Mouse (Mus musculus) neural tube, embryonic 13.5 days (tissue): ENCODE results near the gene Mboat1. TPM values are rescaled to one million over a fixed set of nuclear protein-coding genes. Genes with fewer than 3 reads are reported as not detected.
A peak's percentile ranks its signal among the peaks of the same experiment; 100 is the strongest.

Experiments
- ATAC-seq: fragments of 200-750 bp; cut with Nextera tagmentation; 2 replicates; pipeline ENCODE4 v1.8.0; 2017; ENCODE audit warnings: low read depth, mild to moderate bottlenecking, moderate TSS enrichment, moderate library complexity
- H3K27ac ChIP-seq: fragments of 300-500 bp; sonication (generic); replicated peaks from 2 replicates; pipeline ENCODE4 v1.5.1; 2015; ENCODE audit warnings: moderate library complexity, mild to moderate bottlenecking, inconsistent platforms
- H3K27me3 ChIP-seq: fragments of 300-500 bp; sonication (generic); 2 replicates; pipeline ENCODE4 v1.6.1; 2015; ENCODE audit warnings: mild to moderate bottlenecking, inconsistent platforms
- H3K36me3 ChIP-seq: fragments of 300-500 bp; sonication (generic); 2 replicates; pipeline ENCODE4 v1.6.1; 2015; ENCODE audit warnings: mild to moderate bottlenecking, inconsistent platforms
- H3K4me1 ChIP-seq: fragments of 300-500 bp; sonication (generic); replicated peaks from 2 replicates; pipeline ENCODE4 v1.6.1; 2015; ENCODE audit warnings: inconsistent platforms
- H3K4me2 ChIP-seq: fragments of 300-500 bp; sonication (generic); 2 replicates; pipeline ENCODE4 v1.6.1; 2015; ENCODE audit warnings: inconsistent platforms, mild to moderate bottlenecking, moderate library complexity
- H3K4me3 ChIP-seq: fragments of 300-500 bp; sonication (generic); 2 replicates; pipeline ENCODE4 v1.5.1; 2015; ENCODE audit warnings: mild to moderate bottlenecking, inconsistent platforms
- H3K9ac ChIP-seq: fragments of 300-500 bp; sonication (generic); 2 replicates; pipeline ENCODE4 v1.6.1; 2015; ENCODE audit warnings: moderate library complexity, mild to moderate bottlenecking, inconsistent platforms
- H3K9me3 ChIP-seq: fragments of 300-500 bp; sonication (generic); 2 replicates; pipeline ENCODE4 v1.6.1; 2016; ENCODE audit warnings: inconsistent platforms
- WGBS: fragments of 180-500 bp; shearing (Covaris S2); methylation state at CpG from one replicate; pipeline ENCODE4 v1.1.7; 2015; 5-methylcytosine and 5-hydroxymethylcytosine counted together
- polyA plus RNA-seq: library from polyadenylated mRNA; unstranded; fragments of >200 nt; fragmentation: Nextera tagmentation; extraction: Ambion mirVana; gene quantifications from 2 replicates; pipeline ENCODE4 v1.2.1, GENCODE M21; 2015

Mboat1 gene
- polyA plus RNA-seq, 1 experiment from 2014 or later = 2.0 TPM

DNA sequence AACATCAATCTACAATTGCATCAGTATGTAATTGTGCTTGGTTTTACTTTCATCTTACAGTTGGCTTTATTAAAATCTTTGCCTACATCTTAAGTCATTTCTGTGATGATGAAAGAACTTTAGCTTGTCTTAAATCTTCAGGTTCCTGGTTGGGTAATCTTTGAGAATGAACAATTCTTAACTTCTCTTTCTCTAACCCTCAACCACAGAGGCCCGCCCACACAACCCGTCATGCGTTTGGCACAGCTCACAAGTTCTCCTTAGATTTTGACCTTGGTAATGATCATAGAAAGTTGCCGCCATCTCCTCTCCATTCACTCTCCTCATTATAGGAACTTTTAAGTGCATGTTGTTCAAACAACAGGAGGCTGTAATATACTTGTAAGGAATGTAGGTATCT, 18.0 kb downstream of the Mboat1 start:
- H3K4me3 ChIP-seq = no peak overlapping the region

DNA sequence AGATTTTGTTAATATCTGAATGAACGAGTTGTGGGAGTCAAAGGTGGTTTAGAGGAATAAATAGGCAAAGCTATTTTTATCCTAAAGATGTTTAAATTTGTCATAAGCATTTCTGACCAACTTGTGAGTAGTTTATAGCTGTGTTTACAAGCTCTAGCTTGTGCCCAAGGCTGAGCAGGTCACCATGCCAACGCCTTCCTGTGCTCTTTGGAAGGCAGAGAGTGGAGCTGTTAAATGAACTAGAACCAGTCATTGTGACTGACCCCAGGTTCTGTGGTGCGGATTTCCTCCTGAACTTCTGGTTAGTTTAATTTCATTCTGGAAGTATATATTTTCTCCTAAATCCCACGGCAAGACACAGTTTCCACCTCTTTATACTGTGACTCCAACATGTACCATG, 23.3 kb downstream of the Mboat1 start:
- Histone ChIP-seq H3K27ac (no peak overlapping the region), H3K27me3 (no peaks in the 10 kb centered on the region), H3K4me3 (no peak overlapping the region), H3K4me1 (no peaks in the 10 kb centered on the region), H3K36me3 (no peaks in the 10 kb centered on the region), H3K9ac (no peak overlapping the region), H3K4me2 (no peak overlapping the region), H3K9me3 (no peaks in the 10 kb centered on the region)
- no peak for ATAC-seq
- 84% methylated on average over 4 of the region's 4 CpGs for WGBS

More for the DNA sequence above, 18.0 kb downstream of the Mboat1 start:
- Histone ChIP-seq H3K27ac (no peak overlapping the region), H3K9me3 (no peaks in the 10 kb centered on the region), H3K4me1 (no peaks in the 10 kb centered on the region), H3K9ac (no peak overlapping the region), H3K27me3 (no peaks in the 10 kb centered on the region), H3K36me3 (no peaks in the 10 kb centered on the region), H3K4me2 (no peak overlapping the region)
- no peak for ATAC-seq
- 95% methylated on average over 4 of the region's 4 CpGs for WGBS

DNA sequence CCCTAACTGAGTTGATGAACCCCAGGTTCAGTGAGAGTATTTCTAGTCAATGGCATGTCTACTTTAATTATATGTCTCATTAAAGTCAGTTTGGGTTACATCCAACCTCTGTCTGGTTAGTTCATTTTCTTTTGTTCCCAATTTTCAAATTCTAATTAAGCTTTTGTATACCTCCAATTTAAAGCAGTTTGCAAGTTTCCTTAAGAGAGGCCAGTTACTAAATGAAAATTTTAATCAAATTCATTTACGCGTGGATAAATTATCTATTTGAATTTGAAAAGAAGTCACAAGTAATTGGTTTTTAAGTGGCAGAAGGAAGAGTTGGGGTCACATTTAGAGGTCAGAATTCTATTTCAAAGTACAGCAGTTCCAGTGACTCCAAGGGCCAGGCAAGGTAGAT, 27.2 kb downstream of the Mboat1 start:
- H3K9me3 ChIP-seq = no peaks in the 10 kb centered on the region

DNA sequence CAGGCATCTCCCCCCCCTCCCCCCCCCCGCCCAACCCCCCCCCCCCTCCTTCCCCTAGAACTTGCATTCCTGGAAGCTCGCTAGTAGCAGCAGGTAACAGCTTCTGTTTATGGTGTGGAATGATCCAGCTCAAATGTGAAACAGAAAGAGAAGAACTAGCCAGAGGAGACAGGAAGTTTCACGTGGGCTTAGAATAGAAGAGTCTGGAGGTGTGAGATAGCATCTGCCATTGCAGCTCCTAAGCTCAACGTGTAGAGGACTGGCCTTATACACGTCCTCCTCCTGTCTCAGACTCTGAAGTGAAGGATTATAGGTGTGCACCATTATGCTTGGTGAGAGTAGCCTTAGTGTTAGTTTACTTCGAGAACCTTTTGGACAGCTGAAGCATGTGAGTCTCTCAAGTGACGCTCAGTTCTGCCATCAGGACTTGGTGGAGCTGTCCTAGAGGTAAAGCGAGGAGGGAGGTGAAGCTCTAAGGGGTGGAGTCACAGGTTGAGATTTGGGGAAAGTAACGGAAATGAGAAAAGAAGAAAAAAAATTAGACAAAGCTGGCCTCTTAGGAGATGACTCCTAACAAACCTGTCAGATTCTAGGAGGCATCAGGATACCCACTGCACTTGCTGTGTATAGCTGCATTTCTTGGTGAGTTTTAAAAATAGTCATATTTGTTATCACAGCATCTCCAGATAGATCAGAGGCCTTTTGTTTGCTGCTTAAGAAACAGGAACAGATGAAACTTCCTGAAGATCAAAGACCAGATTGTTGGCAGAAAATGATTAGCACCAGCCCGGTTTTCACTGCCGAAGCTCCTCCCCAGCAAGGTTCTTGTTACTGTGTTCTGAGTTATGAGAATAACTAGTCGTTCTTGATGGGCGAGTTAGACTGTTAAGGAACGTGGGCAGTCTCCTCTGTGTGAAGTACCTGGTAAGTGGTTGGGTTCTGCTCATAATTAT, 30.1 kb downstream of the Mboat1 start:
- 78% methylated on average over 13 of the region's 14 CpGs for WGBS
- no peak for ATAC-seq

More for the DNA sequence above, 27.2 kb downstream of the Mboat1 start:
- 93% methylated on average over 2 of the region's 2 CpGs for WGBS
- Histone ChIP-seq H3K27ac (no peak overlapping the region), H3K9ac (no peak overlapping the region), H3K27me3 (no peaks in the 10 kb centered on the region), H3K36me3 (no peaks in the 10 kb centered on the region), H3K4me2 (no peak overlapping the region), H3K4me1 (no peaks in the 10 kb centered on the region), H3K4me3 (no peak overlapping the region)
- ATAC-seq = no peak

GRCm38 (mm10) chr13:30167499-30167898, 31.2 kb downstream of the Mboat1 start:
- H3K4me3 ChIP-seq = no peak overlapping the region
- no peak overlapping the region for H3K9ac ChIP-seq
- no peaks in the 10 kb centered on the region for H3K36me3 ChIP-seq
- H3K27me3 ChIP-seq = no peaks in the 10 kb centered on the region
- H3K9me3 ChIP-seq = no peaks in the 10 kb centered on the region
- no peaks in the 10 kb centered on the region for H3K4me1 ChIP-seq
- 89% methylated on average over 4 of the region's 4 CpGs for WGBS
- no peak overlapping the region for H3K27ac ChIP-seq
- ATAC-seq = no peak
- no peak overlapping the region for H3K4me2 ChIP-seq

More for the DNA sequence above, 30.1 kb downstream of the Mboat1 start:
- Histone ChIP-seq H3K9me3 (no peaks in the 10 kb centered on the region), H3K4me2 (no peak overlapping the region), H3K27me3 (no peaks in the 10 kb centered on the region), H3K27ac (no peak overlapping the region), H3K4me1 (no peaks in the 10 kb centered on the region), H3K36me3 (no peaks in the 10 kb centered on the region), H3K4me3 (no peak overlapping the region), H3K9ac (no peak overlapping the region)

DNA sequence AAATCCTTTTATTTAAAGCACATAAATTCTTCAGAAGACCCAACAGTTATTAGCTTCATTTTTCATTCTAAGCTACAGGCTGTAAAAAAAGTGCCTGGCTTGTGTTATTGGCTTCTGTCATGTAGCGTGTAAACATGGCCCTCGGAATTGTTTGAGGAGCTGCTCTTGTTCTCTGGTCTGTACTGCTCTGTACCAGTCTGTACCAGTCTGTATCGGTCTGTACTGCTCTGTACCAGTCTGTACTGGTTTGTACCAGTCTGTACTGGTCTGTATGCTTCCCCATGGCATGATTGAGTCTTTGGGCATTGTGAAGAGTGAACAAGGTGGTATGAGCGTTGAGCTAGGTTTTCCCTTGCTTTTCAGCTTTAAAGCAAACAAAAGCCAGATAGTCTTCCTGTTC, 32.5 kb downstream of the Mboat1 start:
- Histone ChIP-seq H3K9me3 (no peaks in the 10 kb centered on the region), H3K4me3 (no peak overlapping the region), H3K9ac (no peak overlapping the region), H3K4me1 (no peaks in the 10 kb centered on the region), H3K27me3 (no peaks in the 10 kb centered on the region), H3K4me2 (no peak overlapping the region), H3K36me3 (no peaks in the 10 kb centered on the region), H3K27ac (no peak overlapping the region)
- 79% methylated on average over 4 of the region's 4 CpGs for WGBS
- ATAC-seq = no peak

DNA sequence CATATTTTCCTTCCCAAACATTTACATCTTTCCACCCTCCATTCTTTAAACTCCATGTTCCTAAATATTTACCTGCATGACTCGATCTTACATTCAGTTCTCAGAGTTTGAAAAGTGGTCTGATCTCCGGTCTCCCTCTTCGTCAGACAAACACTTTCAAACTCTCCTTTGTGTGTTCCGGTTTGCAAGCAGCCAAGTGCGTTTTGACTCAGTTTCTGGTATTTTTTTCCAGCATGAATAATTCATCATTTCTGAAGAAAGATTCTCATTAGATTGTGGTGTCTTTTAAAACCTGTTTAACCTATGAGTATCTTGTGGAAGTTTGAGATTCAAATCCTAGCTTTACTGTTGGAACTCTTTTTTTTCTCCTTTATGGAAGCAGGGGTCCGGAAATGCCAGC, 33.8 kb downstream of the Mboat1 start:
- H3K9ac ChIP-seq = no peak overlapping the region
- no peak overlapping the region for H3K4me2 ChIP-seq
- no peaks in the 10 kb centered on the region for H3K27me3 ChIP-seq
- H3K36me3 ChIP-seq = no peaks in the 10 kb centered on the region
- H3K4me1 ChIP-seq = no peaks in the 10 kb centered on the region
- H3K27ac ChIP-seq = no peak overlapping the region
- no peak for ATAC-seq
- no peaks in the 10 kb centered on the region for H3K9me3 ChIP-seq
- H3K4me3 ChIP-seq = no peak overlapping the region
- whole genome bisulfite sequencing = 86% methylated on average over 6 of the region's 6 CpGs

GRCm38 (mm10) chr13:30174586-30174985, 38.3 kb downstream of the Mboat1 start:
- 91% methylated on average over 4 of the region's 4 CpGs for WGBS
- Histone ChIP-seq H3K4me1 (no peaks in the 10 kb centered on the region), H3K36me3 (no peaks in the 10 kb centered on the region), H3K27ac (no peak overlapping the region), H3K9me3 (no peaks in the 10 kb centered on the region), H3K4me2 (no peak overlapping the region), H3K9ac (no peak overlapping the region), H3K27me3 (no peaks in the 10 kb centered on the region), H3K4me3 (no peak overlapping the region)
- ATAC-seq = no peak

GRCm38 (mm10) chr13:30177356-30177755, 41.1 kb downstream of the Mboat1 start:
- H3K4me2 ChIP-seq = no peak overlapping the region
- ATAC-seq = no peak
- H3K36me3 ChIP-seq = no peaks in the 10 kb centered on the region
- 82% methylated on average over 6 of the region's 6 CpGs for WGBS
- H3K9me3 ChIP-seq = no peaks in the 10 kb centered on the region
- H3K4me1 ChIP-seq = no peaks in the 10 kb centered on the region
- H3K9ac ChIP-seq = no peak overlapping the region
- H3K4me3 ChIP-seq = no peak overlapping the region
- no peaks in the 10 kb centered on the region for H3K27me3 ChIP-seq
- H3K27ac ChIP-seq = no peak overlapping the region

- H3K27ac ChIP-seq = peak overlapping the region; percentile 42
- ATAC-seq = peak; percentile 67
- no peaks in the 10 kb centered on the region for H3K9me3 ChIP-seq
- no peak overlapping the region for H3K4me2 ChIP-seq
- no peak overlapping the region for H3K4me3 ChIP-seq
- H3K27me3 ChIP-seq = no peaks in the 10 kb centered on the region
- 15% methylated on average over 6 of the region's 6 CpGs for WGBS
- peaks cover 17% of the 10 kb centered on the region for H3K4me1 ChIP-seq
- no peak overlapping the region for H3K9ac ChIP-seq
- H3K36me3 ChIP-seq = no peaks in the 10 kb centered on the region
Observed at GRCm38 (mm10) chr13:30185549-30185948, 49.3 kb downstream of the Mboat1 start.

DNA sequence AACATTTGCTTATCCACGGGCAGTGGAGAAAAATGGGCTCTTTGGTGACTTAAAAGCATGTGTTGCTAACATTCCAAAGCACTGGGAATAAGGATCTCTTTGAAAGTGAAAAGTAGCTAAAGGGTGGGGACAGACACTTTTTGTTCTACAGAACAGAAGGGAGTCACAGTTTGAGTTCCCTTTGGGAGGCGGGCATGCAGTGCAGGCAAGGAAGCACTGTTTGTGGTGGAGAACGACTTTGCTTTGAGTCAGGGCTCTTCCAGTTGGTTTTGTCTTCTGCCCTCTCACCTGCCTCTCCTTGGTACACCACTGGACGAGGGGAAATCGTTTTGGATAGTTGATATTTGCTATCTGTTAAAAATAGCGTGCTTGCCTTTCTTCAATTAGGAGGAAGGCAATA, 49.7 kb downstream of the Mboat1 start:
- H3K9ac ChIP-seq = no peak overlapping the region
- H3K4me2 ChIP-seq = no peak overlapping the region
- H3K27ac ChIP-seq = peak overlapping the region; percentile 39
- H3K9me3 ChIP-seq = no peaks in the 10 kb centered on the region
- H3K36me3 ChIP-seq = no peaks in the 10 kb centered on the region
- 16% methylated on average over 6 of the region's 6 CpGs for WGBS
- H3K4me3 ChIP-seq = no peak overlapping the region
- no peaks in the 10 kb centered on the region for H3K27me3 ChIP-seq
- ATAC-seq = peak; percentile 84
- peaks cover 17% of the 10 kb centered on the region for H3K4me1 ChIP-seq

- Histone ChIP-seq H3K27ac (peak overlapping the region; percentile 39), H3K9ac (no peak overlapping the region), H3K4me3 (no peak overlapping the region), H3K27me3 (no peaks in the 10 kb centered on the region), H3K4me2 (0 out of 2 replicates have a peak overlapping the region, but pooled peaks have one; percentile 11), H3K36me3 (no peaks in the 10 kb centered on the region), H3K9me3 (no peaks in the 10 kb centered on the region), H3K4me1 (peaks cover 17% of the 10 kb centered on the region)
- WGBS = 30% methylated on average over 8 of the region's 8 CpGs
- peak; percentile 95 for ATAC-seq
Observed at GRCm38 (mm10) chr13:30186456-30186855, 50.2 kb downstream of the Mboat1 start.
